Mouse (Mus musculus): ENCODE results near the gene Kcnj9. TPM values are rescaled to one million over a fixed set of nuclear protein-coding genes. Genes with fewer than 3 reads are reported as not detected.

The Kcnj9 gene
- 2.1 and 3.9 TPM in 2 replicates for polyA plus RNA-seq (2012; rRNA removed)

DNA sequence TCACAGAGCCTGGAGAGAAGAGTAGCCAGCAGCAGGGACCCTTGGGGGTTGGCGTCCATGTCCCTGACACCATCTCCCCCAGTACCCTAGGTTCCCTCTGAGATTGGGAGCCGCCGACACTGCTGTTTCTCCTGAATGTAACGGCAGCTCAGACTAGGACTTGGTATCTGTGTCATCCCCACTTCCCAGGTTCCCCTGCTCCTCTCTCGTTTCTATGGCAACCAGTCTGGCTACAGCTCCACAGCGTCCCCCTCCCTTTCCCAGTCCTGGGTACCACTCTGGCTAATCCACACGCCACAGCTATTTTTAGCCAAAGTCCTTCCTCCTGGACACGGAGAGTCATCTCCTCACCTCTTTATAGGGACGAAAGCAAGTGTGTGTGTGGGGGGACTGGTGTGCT lies at the start of gene Kcnj9:
Kcnj9 (minus strand) TSS at position 188 of the 400 bp plus-strand sequence.
- DNase-seq (ENCODE audit: low read depth in 1 of 2, low spot score in 2 of 2): no peak
- WGBS: 57% methylated on average over 9 of the region's 9 CpGs
- H3K27me3 ChIP-seq (ENCODE audit: control insufficient read depth, insufficient read depth, low read length): peaks cover 3% of the 10 kb centered on the region; the same call in 1 of the 2 replicates

DNA sequence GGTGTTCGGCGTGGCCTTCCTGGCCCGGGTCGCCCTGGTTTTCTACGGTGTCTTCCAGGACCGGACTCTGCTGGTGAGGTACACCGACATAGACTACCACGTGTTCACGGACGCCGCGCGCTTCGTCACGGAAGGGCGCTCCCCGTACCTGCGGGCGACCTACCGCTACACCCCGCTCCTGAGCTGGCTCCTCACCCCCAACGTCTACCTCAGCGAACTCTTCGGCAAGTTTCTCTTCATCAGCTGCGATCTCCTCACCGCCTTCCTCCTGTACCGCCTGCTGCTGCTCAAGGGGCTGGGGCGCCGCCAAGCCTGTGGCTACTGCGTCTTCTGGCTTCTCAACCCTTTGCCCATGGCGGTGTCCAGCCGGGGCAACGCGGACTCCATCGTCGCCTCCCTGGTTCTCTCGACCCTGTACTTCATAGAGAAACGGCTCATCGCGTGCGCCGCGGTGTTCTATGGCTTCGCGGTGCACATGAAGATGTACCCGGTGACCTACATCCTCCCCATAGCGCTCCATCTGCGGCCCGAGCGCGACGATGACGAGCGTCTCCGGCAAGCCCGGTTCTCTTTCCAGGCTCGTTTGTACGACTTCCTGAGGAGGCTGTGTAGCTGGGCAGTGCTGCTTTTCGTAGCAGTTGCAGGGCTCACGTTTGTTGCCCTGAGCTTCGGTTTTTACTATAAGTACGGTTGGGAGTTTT lies 47.8 kb upstream of the Kcnj9 start:
- DNase-seq (ENCODE audit: low read depth in 1 of 2, low spot score in 2 of 2): peak in 1 of 2 experiments; percentile 11
- TF ChIP-seq CTCF (IDR thresholded peaks at IDR 0.05; ENCODE audit: extremely low read depth, insufficient read depth, insufficient read length, insufficient replicate concordance): no peak
- no peak for TF ChIP-seq POLR2A (IDR thresholded peaks at IDR 0.05; ENCODE audit: low read depth, low read length)
- under 1% methylated on average over 62 of the region's 62 CpGs for WGBS
- Histone ChIP-seq H3K27me3 (ENCODE audit: control insufficient read depth, insufficient read depth, low read length) (no peaks in the 10 kb centered on the region), H3K36me3 (ENCODE audit: control insufficient read depth, insufficient read depth, low read length) (peaks cover 6% of the 10 kb centered on the region; the same call in 1 of the 2 replicates), H3K4me1 (ENCODE audit: control insufficient read depth, insufficient read depth, insufficient read length) (peaks cover 8% of the 10 kb centered on the region), H3K4me3 (ENCODE audit: extremely low read depth, insufficient read depth, insufficient read length) (peak overlapping the region; percentile 90), H3K27ac (ENCODE audit: insufficient read depth, low read length) (peak overlapping the region; percentile 71)

More for the DNA sequence above, at the start of gene Kcnj9:
- peaks cover 5% of the 10 kb centered on the region; the same call in 1 of the 2 replicates for H3K4me1 ChIP-seq (ENCODE audit: control insufficient read depth, insufficient read depth, insufficient read length)
- TF ChIP-seq CTCF (IDR thresholded peaks at IDR 0.05; ENCODE audit: extremely low read depth, insufficient read depth, insufficient read length, insufficient replicate concordance) (no peak), POLR2A (IDR thresholded peaks at IDR 0.05; ENCODE audit: low read depth, low read length) (no peak)
- no peak within 1 kb of the TSS for H3K4me3 ChIP-seq (ENCODE audit: extremely low read depth, insufficient read depth, insufficient read length)
- no peaks in the 10 kb centered on the region for H3K36me3 ChIP-seq (ENCODE audit: control insufficient read depth, insufficient read depth, low read length)
- no peak within 1 kb of the TSS for H3K27ac ChIP-seq (ENCODE audit: insufficient read depth, low read length)

- peak within 1 kb of the TSS; percentile 90 for H3K4me3 ChIP-seq (ENCODE audit: extremely low read depth, insufficient read depth, insufficient read length)
- H3K4me1 ChIP-seq (ENCODE audit: control insufficient read depth, insufficient read depth, insufficient read length): peaks cover 8% of the 10 kb centered on the region
- peaks cover 4% of the 10 kb centered on the region; the same call in 1 of the 2 replicates for H3K36me3 ChIP-seq (ENCODE audit: control insufficient read depth, insufficient read depth, low read length)
- H3K27me3 ChIP-seq (ENCODE audit: control insufficient read depth, insufficient read depth, low read length): no peaks in the 10 kb centered on the region
- peak within 1 kb of the TSS; percentile 94 for H3K27ac ChIP-seq (ENCODE audit: insufficient read depth, low read length)
- DNase-seq (ENCODE audit: low read depth in 1 of 2, low spot score in 2 of 2): peak; percentile 97 to 98
- WGBS: under 1% methylated on average over 39 of the region's 39 CpGs
- TF ChIP-seq POLR2A (IDR thresholded peaks at IDR 0.05; ENCODE audit: low read depth, low read length): peak; percentile 89
- no peak for TF ChIP-seq CTCF (IDR thresholded peaks at IDR 0.05; ENCODE audit: extremely low read depth, insufficient read depth, insufficient read length, insufficient replicate concordance)
These were observed 47.1 kb upstream of the Kcnj9 start, which contains the start of gene Pigm for GRCm38 (mm10) chr1:172376198-172376667. Pigm (plus strand) TSS chr1:172376546.

GRCm38 (mm10) chr1:172368768-172369418 lies 39.8 kb upstream of the Kcnj9 start:
- no peak overlapping the region for H3K4me3 ChIP-seq (ENCODE audit: extremely low read depth, insufficient read depth, insufficient read length)
- no peaks in the 10 kb centered on the region for H3K27me3 ChIP-seq (ENCODE audit: control insufficient read depth, insufficient read depth, low read length)
- no peak for TF ChIP-seq POLR2A (IDR thresholded peaks at IDR 0.05; ENCODE audit: low read depth, low read length)
- TF ChIP-seq CTCF (IDR thresholded peaks at IDR 0.05; ENCODE audit: extremely low read depth, insufficient read depth, insufficient read length, insufficient replicate concordance): peak; percentile 58; the same call in 1 of the 2 replicates
- peaks cover 2% of the 10 kb centered on the region; the same call in 1 of the 2 replicates for H3K4me1 ChIP-seq (ENCODE audit: control insufficient read depth, insufficient read depth, insufficient read length)
- peak; percentile 53 to 72 for DNase-seq (ENCODE audit: low read depth in 1 of 2, low spot score in 2 of 2)
- no peaks in the 10 kb centered on the region for H3K36me3 ChIP-seq (ENCODE audit: control insufficient read depth, insufficient read depth, low read length)
- WGBS: 29% methylated on average over 23 of the region's 23 CpGs
- no peak overlapping the region for H3K27ac ChIP-seq (ENCODE audit: insufficient read depth, low read length)

DNA sequence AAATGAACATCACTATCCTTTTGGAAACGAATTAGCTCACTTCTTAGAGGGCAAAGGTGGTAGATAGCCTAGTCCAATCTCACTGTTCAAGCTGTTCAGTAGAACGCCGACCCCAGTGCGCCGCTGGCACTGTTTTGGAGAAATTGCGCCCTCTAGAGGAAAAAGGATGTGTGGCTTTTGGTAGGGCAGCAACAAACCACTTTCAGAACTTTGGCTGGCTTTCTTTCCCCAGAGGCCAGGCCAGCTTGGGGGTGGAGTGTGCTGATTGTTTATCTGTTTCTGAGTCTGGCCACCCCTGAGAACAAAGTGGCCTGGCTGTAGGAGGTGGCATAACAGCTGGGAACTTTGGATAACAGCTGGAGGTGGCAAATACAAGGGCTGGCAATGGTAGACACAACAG lies 35.6 kb upstream of the Kcnj9 start:
- no peak for DNase-seq (ENCODE audit: low read depth in 1 of 2, low spot score in 2 of 2)
- WGBS: 16% methylated on average over 6 of the region's 6 CpGs
- H3K27me3 ChIP-seq (ENCODE audit: control insufficient read depth, insufficient read depth, low read length): no peaks in the 10 kb centered on the region; the same call in 1 of the 2 replicates
- H3K27ac ChIP-seq (ENCODE audit: insufficient read depth, low read length): no peak overlapping the region
- peaks cover 2% of the 10 kb centered on the region; the same call in 1 of the 2 replicates for H3K4me1 ChIP-seq (ENCODE audit: control insufficient read depth, insufficient read depth, insufficient read length)
- TF ChIP-seq CTCF (IDR thresholded peaks at IDR 0.05; ENCODE audit: extremely low read depth, insufficient read depth, insufficient read length, insufficient replicate concordance) (peak; percentile 36; the same call in 1 of the 2 replicates), POLR2A (IDR thresholded peaks at IDR 0.05; ENCODE audit: low read depth, low read length) (no peak)
- H3K4me3 ChIP-seq (ENCODE audit: extremely low read depth, insufficient read depth, insufficient read length): no peak overlapping the region
- no peaks in the 10 kb centered on the region for H3K36me3 ChIP-seq (ENCODE audit: control insufficient read depth, insufficient read depth, low read length)

DNA sequence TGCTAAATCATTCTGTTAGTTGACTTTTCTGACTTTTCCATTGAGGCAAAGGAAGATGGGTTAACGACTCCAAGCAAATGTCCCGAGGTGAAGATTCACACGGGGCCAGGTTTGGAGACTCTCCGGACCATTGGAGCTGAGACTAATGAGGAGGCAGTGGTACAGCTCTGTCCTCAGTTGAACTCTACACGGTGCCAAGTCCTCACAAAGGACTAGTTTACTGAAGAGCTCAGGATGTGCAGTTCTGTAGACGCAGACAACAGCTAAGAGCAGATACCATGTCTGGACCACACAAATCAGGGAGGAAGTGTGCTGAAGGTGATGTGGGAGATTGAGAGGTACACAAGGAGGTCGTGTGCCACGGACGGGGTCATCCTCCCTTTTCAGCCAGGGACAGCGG lies 29.2 kb upstream of the Kcnj9 start:
- Histone ChIP-seq H3K27me3 (ENCODE audit: control insufficient read depth, insufficient read depth, low read length) (no peaks in the 10 kb centered on the region; the same call in 1 of the 2 replicates), H3K36me3 (ENCODE audit: control insufficient read depth, insufficient read depth, low read length) (no peaks in the 10 kb centered on the region), H3K4me1 (ENCODE audit: control insufficient read depth, insufficient read depth, insufficient read length) (no peaks in the 10 kb centered on the region), H3K4me3 (ENCODE audit: extremely low read depth, insufficient read depth, insufficient read length) (no peak overlapping the region), H3K27ac (ENCODE audit: insufficient read depth, low read length) (no peak overlapping the region)
- WGBS: 80% methylated on average over 10 of the region's 10 CpGs
- no peak for DNase-seq (ENCODE audit: low read depth in 1 of 2, low spot score in 2 of 2)
- TF ChIP-seq POLR2A (IDR thresholded peaks at IDR 0.05; ENCODE audit: low read depth, low read length) (no peak), CTCF (IDR thresholded peaks at IDR 0.05; ENCODE audit: extremely low read depth, insufficient read depth, insufficient read length, insufficient replicate concordance) (no peak)

Data from spleen, adult 2 months (tissue).